Mouse (Mus musculus) thymus, adult 2 months (tissue): Measurements from ENCODE around the gene Plekho2.

Experiments
- CTCF ChIP-seq: fragments of 200-500 bp; IDR thresholded peaks from 2 replicates; pipeline ENCODE4 v1.5.1; 2012; ENCODE audit warnings: mild to moderate bottlenecking, control low read depth, low read length, moderate library complexity, borderline replicate concordance; ENCODE audit not compliant: control insufficient read depth, poor library complexity, insufficient read depth; ENCODE audit errors: extremely low read depth
- POLR2A ChIP-seq: fragments of 200-500 bp; IDR thresholded peaks from 2 replicates; pipeline ENCODE4 v1.6.1; 2012; ENCODE audit warnings: mild to moderate bottlenecking, low read length, control low read depth, moderate library complexity; ENCODE audit not compliant: control insufficient read depth, poor library complexity, insufficient read depth; ENCODE audit errors: extremely low read depth

- no peak for TF ChIP-seq CTCF
- no peak for TF ChIP-seq POLR2A
Measured at GRCm38 (mm10) chr9:65539697-65540096, 40.1 kb downstream of the Plekho2 start.
